Mouse (Mus musculus) bone marrow, adult 2 months (tissue): ENCODE results near the gene Fxyd1.

Experiments
- CTCF ChIP-seq: fragments of 200-500 bp; IDR thresholded peaks from 2 replicates; pipeline ENCODE4 v1.5.1; 2011; ENCODE audit warnings: low read length, control low read depth; ENCODE audit not compliant: control insufficient read depth, insufficient read depth
- POLR2A ChIP-seq: fragments of 200-500 bp; IDR thresholded peaks from 2 replicates; pipeline ENCODE4 v1.6.1; 2011; ENCODE audit warnings: low read depth, mild to moderate bottlenecking, control low read depth, low read length, borderline replicate concordance; ENCODE audit not compliant: control insufficient read depth

- TF ChIP-seq POLR2A (no peak), CTCF (no peak)
Observed at GRCm38 (mm10) chr7:31007775-31008174, 49.2 kb downstream of the Fxyd1 start.
